Mouse (Mus musculus): ENCODE measurements around the gene Med31. TPM values are rescaled to one million over a fixed set of nuclear protein-coding genes. Genes with fewer than 3 reads are reported as not detected.
A peak's percentile ranks its signal among the peaks of the same experiment; 100 is the strongest.

Gene Med31
- 0.09 and 0.14 TPM in 2 replicates for polyA plus RNA-seq (2012)

DNA sequence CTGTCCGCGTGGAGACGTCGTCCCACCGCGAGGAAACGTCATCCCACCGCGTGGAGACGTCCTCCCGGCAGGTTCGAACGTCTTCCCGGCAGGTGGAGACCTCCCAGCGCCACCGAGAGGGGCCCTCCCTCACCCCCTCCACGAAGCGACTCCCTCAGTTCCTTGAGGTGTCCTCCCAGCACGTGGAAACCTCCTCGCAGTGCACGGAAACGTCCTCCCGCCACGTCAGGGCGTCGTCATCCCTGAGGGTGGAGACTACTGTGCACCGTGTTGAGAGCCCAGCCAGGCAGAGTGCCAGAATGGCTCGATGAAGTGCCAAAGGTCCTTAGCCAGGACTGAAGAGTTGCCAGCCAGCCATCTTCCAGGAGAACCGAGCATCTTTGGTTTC lies at the start of gene Med31:
Med31 (minus strand) TSS at position 183 of the 388 bp plus-strand sequence.
- Histone ChIP-seq H3K36me3 (ENCODE audit: control insufficient read depth) (peaks cover 19% of the 10 kb centered on the region), H3K27me3 (ENCODE audit: control insufficient read depth) (peaks cover 6% of the 10 kb centered on the region; the same call in 1 of the 2 replicates), H3K4me1 (ENCODE audit: control insufficient read depth) (peaks cover 21% of the 10 kb centered on the region), H3K9me3 (ENCODE audit: control insufficient read depth, low read length) (no peaks in the 10 kb centered on the region), H3K4me3 (replicated peaks) (peak within 1 kb of the TSS; percentile 70)
- TF ChIP-seq GATA1 (IDR thresholded peaks at IDR 0.05; ENCODE audit: low read length): no peak
- no peak for TF ChIP-seq TAL1 (IDR thresholded peaks at IDR 0.05; ENCODE audit: low read length)

- Histone ChIP-seq H3K36me3 (ENCODE audit: control insufficient read depth) (no peaks in the 10 kb centered on the region), H3K4me1 (ENCODE audit: control insufficient read depth) (no peaks in the 10 kb centered on the region), H3K9me3 (ENCODE audit: control insufficient read depth, low read length) (no peaks in the 10 kb centered on the region), H3K27me3 (ENCODE audit: control insufficient read depth) (no peaks in the 10 kb centered on the region; the same call in 1 of the 2 replicates), H3K4me3 (replicated peaks) (no peak overlapping the region)
- TF ChIP-seq TAL1 (IDR thresholded peaks at IDR 0.05; ENCODE audit: low read length) (no peak), GATA1 (IDR thresholded peaks at IDR 0.05; ENCODE audit: low read length) (no peak)
Measured at GRCm38 (mm10) chr11:72256441-72256840, 41.0 kb upstream of the Med31 start.

DNA sequence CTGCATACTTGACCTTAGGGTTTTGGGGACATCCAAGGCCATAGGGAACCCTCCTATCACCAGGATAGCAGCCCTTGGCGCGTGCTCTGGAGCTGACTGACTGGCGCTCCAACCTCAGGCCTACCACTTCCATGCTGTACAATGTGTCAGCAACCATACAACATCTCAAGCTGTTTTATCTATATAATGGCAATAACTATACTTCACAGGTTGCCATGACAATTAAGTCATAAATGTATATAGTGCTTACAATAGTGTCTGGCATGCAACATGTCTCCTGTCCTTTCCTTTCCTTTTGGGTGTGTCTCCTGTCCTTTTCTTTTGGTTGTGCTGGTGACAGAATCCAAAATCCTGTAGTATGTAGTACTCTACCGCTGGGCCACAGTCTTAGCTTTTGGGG lies 40.2 kb upstream of the Med31 start:
- TF ChIP-seq TAL1 (IDR thresholded peaks at IDR 0.05; ENCODE audit: low read length): no peak
- TF ChIP-seq GATA1 (IDR thresholded peaks at IDR 0.05; ENCODE audit: low read length): no peak
- Histone ChIP-seq H3K4me1 (ENCODE audit: control insufficient read depth) (no peaks in the 10 kb centered on the region), H3K9me3 (ENCODE audit: control insufficient read depth, low read length) (no peaks in the 10 kb centered on the region), H3K27me3 (ENCODE audit: control insufficient read depth) (no peaks in the 10 kb centered on the region; the same call in 1 of the 2 replicates), H3K4me3 (replicated peaks) (no peak overlapping the region), H3K36me3 (ENCODE audit: control insufficient read depth) (no peaks in the 10 kb centered on the region)

DNA sequence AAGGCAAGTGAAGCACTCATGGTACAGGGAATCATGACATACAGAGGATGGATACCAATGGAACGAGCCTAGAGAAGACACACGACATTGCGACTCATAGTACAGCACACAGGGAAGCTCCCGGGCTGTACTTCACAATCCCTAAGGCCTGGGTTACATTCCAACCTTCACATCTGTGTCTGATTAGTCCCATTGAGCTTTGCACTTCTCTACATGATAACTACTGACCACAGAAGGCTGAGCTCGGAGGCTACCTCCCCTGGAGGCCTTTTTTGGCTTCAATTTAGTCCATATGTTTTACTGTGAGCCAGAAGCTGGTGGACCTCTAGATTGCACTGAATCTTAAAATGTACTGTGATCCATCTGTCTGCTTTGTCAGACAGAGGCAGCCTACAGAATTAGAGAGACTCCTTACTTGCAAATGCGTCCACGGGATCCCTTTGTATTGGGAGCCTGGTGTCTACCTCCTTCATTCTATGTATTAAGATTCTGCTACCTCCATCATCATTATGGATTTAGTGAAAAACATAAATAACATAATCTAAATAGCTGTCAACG lies 29.9 kb upstream of the Med31 start:
- H3K4me1 ChIP-seq (ENCODE audit: control insufficient read depth): no peaks in the 10 kb centered on the region
- TF ChIP-seq TAL1 (IDR thresholded peaks at IDR 0.05; ENCODE audit: low read length) (no peak), GATA1 (IDR thresholded peaks at IDR 0.05; ENCODE audit: low read length) (no peak)
- H3K27me3 ChIP-seq (ENCODE audit: control insufficient read depth): no peaks in the 10 kb centered on the region
- H3K4me3 ChIP-seq (replicated peaks): no peak overlapping the region
- H3K9me3 ChIP-seq (ENCODE audit: control insufficient read depth, low read length): no peaks in the 10 kb centered on the region
- H3K36me3 ChIP-seq (ENCODE audit: control insufficient read depth): no peaks in the 10 kb centered on the region

DNA sequence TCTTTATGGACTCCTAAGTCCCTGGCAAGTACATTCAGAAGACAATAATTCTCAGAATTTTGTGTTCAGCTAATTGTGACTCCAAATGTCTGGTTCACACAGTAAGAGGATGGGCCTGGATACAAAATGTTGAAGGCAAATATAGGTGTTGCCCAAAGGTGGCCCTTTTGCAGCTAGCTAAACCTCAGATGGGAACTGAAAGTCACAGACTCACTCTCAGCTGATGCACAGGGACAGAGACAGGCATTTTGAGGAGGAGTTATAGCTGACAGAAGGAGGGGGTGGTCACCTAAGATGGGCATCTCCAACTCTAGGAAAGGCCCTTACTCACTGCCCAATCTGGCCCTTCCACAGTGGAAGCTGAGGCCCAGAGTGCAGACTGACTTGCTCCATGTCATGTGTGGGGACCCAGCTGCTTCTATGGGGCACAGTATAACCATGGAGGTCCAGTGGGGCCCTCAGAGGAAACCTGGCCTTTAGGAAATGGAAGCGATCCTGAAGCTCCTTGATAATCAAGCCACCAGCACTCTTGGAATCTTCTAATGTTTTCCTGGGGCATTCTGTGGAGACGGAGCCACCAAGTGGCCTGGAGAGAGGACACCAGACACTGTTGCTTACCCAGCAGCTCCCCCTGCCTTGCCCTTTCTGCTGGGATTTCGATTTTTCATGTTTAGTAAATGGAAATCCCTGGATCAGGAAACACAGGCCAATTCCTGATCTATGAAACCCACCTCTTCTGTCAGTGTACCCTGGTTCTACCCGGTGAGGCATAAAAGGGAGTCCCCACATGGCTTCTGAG lies 24.9 kb upstream of the Med31 start:
- TF ChIP-seq TAL1 (IDR thresholded peaks at IDR 0.05; ENCODE audit: low read length): no peak
- no peak for TF ChIP-seq GATA1 (IDR thresholded peaks at IDR 0.05; ENCODE audit: low read length)
- H3K36me3 ChIP-seq (ENCODE audit: control insufficient read depth): no peaks in the 10 kb centered on the region
- no peak overlapping the region for H3K4me3 ChIP-seq (replicated peaks)
- no peaks in the 10 kb centered on the region for H3K27me3 ChIP-seq (ENCODE audit: control insufficient read depth)
- H3K4me1 ChIP-seq (ENCODE audit: control insufficient read depth): no peaks in the 10 kb centered on the region
- no peaks in the 10 kb centered on the region for H3K9me3 ChIP-seq (ENCODE audit: control insufficient read depth, low read length)

DNA sequence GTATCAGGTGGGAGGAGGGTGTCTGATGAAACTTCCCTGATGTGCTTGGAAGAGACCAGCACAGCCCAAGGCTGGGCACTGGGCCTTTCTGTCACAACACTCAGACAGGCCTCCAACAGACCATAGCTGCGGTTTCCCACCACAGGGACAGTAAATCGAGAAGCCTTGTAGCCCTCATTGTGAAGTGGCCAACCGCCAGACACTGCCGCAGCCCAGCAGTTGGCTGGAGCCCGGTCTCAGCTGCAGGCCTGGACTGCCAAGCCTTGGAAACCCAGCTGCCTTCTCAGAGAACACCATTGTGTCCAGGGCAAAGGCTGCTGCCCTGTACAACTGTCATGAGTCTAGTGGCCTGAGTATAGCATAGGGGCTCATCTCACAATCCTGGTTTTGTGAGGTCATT lies 18.6 kb upstream of the Med31 start:
- no peaks in the 10 kb centered on the region for H3K4me1 ChIP-seq (ENCODE audit: control insufficient read depth)
- H3K36me3 ChIP-seq (ENCODE audit: control insufficient read depth): no peaks in the 10 kb centered on the region
- no peak overlapping the region for H3K4me3 ChIP-seq (replicated peaks)
- TF ChIP-seq GATA1 (IDR thresholded peaks at IDR 0.05; ENCODE audit: low read length): no peak
- TF ChIP-seq TAL1 (IDR thresholded peaks at IDR 0.05; ENCODE audit: low read length): no peak
- H3K9me3 ChIP-seq (ENCODE audit: control insufficient read depth, low read length): no peaks in the 10 kb centered on the region
- H3K27me3 ChIP-seq (ENCODE audit: control insufficient read depth): no peaks in the 10 kb centered on the region

- H3K27me3 ChIP-seq (ENCODE audit: control insufficient read depth): no peaks in the 10 kb centered on the region
- no peak overlapping the region for H3K4me3 ChIP-seq (replicated peaks)
- no peak for TF ChIP-seq TAL1 (IDR thresholded peaks at IDR 0.05; ENCODE audit: low read length)
- no peak for TF ChIP-seq GATA1 (IDR thresholded peaks at IDR 0.05; ENCODE audit: low read length)
- H3K36me3 ChIP-seq (ENCODE audit: control insufficient read depth): no peaks in the 10 kb centered on the region
- no peaks in the 10 kb centered on the region for H3K9me3 ChIP-seq (ENCODE audit: control insufficient read depth, low read length)
- no peaks in the 10 kb centered on the region for H3K4me1 ChIP-seq (ENCODE audit: control insufficient read depth)
Measured at GRCm38 (mm10) chr11:72232991-72233390, 17.6 kb upstream of the Med31 start.

- no peaks in the 10 kb centered on the region for H3K9me3 ChIP-seq (ENCODE audit: control insufficient read depth, low read length)
- TF ChIP-seq GATA1 (IDR thresholded peaks at IDR 0.05; ENCODE audit: low read length) (no peak), TAL1 (IDR thresholded peaks at IDR 0.05; ENCODE audit: low read length) (no peak)
- H3K27me3 ChIP-seq (ENCODE audit: control insufficient read depth): no peaks in the 10 kb centered on the region
- H3K4me3 ChIP-seq (replicated peaks): no peak overlapping the region
- H3K4me1 ChIP-seq (ENCODE audit: control insufficient read depth): no peaks in the 10 kb centered on the region
- no peaks in the 10 kb centered on the region for H3K36me3 ChIP-seq (ENCODE audit: control insufficient read depth)
Measured at GRCm38 (mm10) chr11:72232068-72232467, 16.7 kb upstream of the Med31 start.

DNA sequence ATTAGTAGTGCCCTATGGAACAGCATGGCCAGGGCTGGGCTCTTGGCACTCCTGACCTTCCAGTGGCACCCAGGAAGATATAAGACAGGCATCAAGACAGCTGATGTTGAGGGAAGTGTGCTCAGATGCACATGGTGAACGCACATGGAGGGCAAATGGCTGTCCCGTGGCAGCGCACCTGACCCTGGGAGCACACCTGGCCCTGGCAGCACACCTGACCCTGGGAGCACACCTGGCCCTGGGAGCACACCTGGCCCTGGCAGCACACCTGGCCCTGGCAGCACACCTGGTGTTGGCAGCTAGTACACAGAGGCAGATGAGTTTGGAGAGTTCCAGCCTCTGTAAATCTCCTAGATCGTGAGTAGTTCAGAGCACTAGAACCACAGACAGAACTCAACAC lies 13.1 kb upstream of the Med31 start:
- Histone ChIP-seq H3K4me1 (ENCODE audit: control insufficient read depth) (no peaks in the 10 kb centered on the region), H3K27me3 (ENCODE audit: control insufficient read depth) (no peaks in the 10 kb centered on the region), H3K36me3 (ENCODE audit: control insufficient read depth) (no peaks in the 10 kb centered on the region), H3K9me3 (ENCODE audit: control insufficient read depth, low read length) (no peaks in the 10 kb centered on the region), H3K4me3 (replicated peaks) (no peak overlapping the region)
- no peak for TF ChIP-seq GATA1 (IDR thresholded peaks at IDR 0.05; ENCODE audit: low read length)
- no peak for TF ChIP-seq TAL1 (IDR thresholded peaks at IDR 0.05; ENCODE audit: low read length)
